Mouse (Mus musculus) thymus, adult 2 months (tissue): ENCODE measurements around the gene Lcn10. TPM values are rescaled to one million over a fixed set of nuclear protein-coding genes. Genes with fewer than 3 reads are reported as not detected.

Experiments
- DNase-seq: peaks from one replicate; pipeline ENCODE4 v3.0.0; 2021
- H3K27ac ChIP-seq: fragments of 200-500 bp; 2 replicates; pipeline ENCODE4 v1.5.1; 2012; ENCODE audit warnings: low read length, control low read depth; ENCODE audit not compliant: control insufficient read depth, insufficient read depth
- H3K27me3 ChIP-seq: fragments of 200-500 bp; 2 replicates; pipeline ENCODE4 v1.6.1; 2012; ENCODE audit warnings: mild to moderate bottlenecking, low read length, moderate library complexity, mixed read lengths; ENCODE audit not compliant: control insufficient read depth, insufficient read depth
- H3K36me3 ChIP-seq: fragments of 200-500 bp; 2 replicates; pipeline ENCODE4 v1.6.1; 2012; ENCODE audit warnings: mild to moderate bottlenecking, low read length, moderate library complexity; ENCODE audit not compliant: control insufficient read depth, insufficient read depth
- H3K4me1 ChIP-seq: fragments of 200-500 bp; replicated peaks from 2 replicates; pipeline ENCODE4 v1.6.1; 2012; ENCODE audit warnings: low read length; ENCODE audit not compliant: control insufficient read depth, insufficient read depth
- H3K4me3 ChIP-seq: fragments of 200-500 bp; 2 replicates; pipeline ENCODE4 v1.5.1; 2012; ENCODE audit warnings: mild to moderate bottlenecking, low read length, control low read depth, moderate library complexity; ENCODE audit not compliant: control insufficient read depth, insufficient read depth
- CTCF ChIP-seq: fragments of 200-500 bp; IDR thresholded peaks from 2 replicates; pipeline ENCODE4 v1.5.1; 2012; ENCODE audit warnings: mild to moderate bottlenecking, control low read depth, low read length, moderate library complexity, borderline replicate concordance; ENCODE audit not compliant: control insufficient read depth, poor library complexity, insufficient read depth; ENCODE audit errors: extremely low read depth
- POLR2A ChIP-seq: fragments of 200-500 bp; IDR thresholded peaks from 2 replicates; pipeline ENCODE4 v1.6.1; 2012; ENCODE audit warnings: mild to moderate bottlenecking, low read length, control low read depth, moderate library complexity; ENCODE audit not compliant: control insufficient read depth, poor library complexity, insufficient read depth; ENCODE audit errors: extremely low read depth
- WGBS: fragments of 180-500 bp; shearing (Covaris S2); methylation state at CpG from one replicate; pipeline ENCODE4 v1.1.7; 2018; 5-methylcytosine and 5-hydroxymethylcytosine counted together
- polyA plus RNA-seq: library from polyadenylated mRNA; depleted of rRNA; stranded (reverse); fragments of >200 nt; gene quantifications from 2 replicates; pipeline ENCODE4 v1.2.3, GENCODE M21; 2012; rRNA removed

The Lcn10 gene
- 0.73 and 0.84 TPM in 2 replicates for polyA plus RNA-seq

DNA sequence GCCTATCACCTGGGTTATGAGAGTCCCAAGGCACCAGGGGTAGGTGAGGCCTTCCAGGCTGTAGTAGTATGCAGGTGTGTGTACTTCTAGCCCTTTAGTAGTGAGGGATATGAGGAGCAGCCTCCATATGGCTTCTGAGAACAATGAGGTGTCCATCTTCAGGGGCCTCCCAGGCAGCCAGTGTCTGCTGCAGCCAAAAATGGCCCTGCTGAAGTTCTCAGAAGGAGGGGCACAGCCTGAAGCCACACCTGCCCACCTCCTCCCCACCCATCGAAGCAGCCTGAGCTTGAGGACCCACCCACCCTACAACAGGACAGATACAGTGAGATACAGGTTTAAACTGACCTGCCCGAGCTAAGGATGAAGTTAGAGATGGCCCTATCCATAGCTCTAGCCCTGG lies at the start of gene Lcn10:
Gene Lcn10 (plus strand): TSS at position 301 of the 400 bp plus-strand sequence.
- no peaks in the 10 kb centered on the region for H3K27me3 ChIP-seq
- H3K36me3 ChIP-seq = no peaks in the 10 kb centered on the region
- DNase-seq = no peak
- 71% methylated on average over 2 of the region's 2 CpGs for WGBS
- H3K27ac ChIP-seq = no peak within 1 kb of the TSS
- peaks cover 18% of the 10 kb centered on the region for H3K4me1 ChIP-seq
- no peak for TF ChIP-seq CTCF
- H3K4me3 ChIP-seq = no peak within 1 kb of the TSS

DNA sequence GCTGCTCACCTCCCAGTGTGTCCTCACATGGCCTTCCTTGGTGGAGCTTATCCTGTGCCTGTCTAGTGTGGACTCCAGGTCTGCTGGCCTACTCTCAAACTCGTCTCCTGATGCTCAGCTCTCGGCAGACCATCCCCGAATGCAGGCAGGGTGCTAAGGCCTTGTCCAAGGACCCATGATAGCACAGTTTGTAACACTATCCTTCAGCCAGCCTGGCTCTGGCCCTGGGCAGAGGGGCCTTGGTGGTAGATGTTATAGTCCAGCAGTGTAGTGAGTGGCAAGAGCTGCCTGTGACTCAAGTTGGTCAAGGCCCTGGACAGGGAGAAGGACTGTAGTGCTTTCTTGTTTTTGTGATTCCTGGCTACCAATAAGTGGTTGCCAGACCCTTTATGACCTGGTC lies 48.9 kb upstream of the Lcn10 start:
- Histone ChIP-seq H3K36me3 (no peaks in the 10 kb centered on the region), H3K4me3 (no peak overlapping the region), H3K27me3 (no peaks in the 10 kb centered on the region), H3K4me1 (no peaks in the 10 kb centered on the region), H3K27ac (no peak overlapping the region)
- WGBS = 91% methylated on average over 3 of the region's 3 CpGs
- no peak for DNase-seq
- no peak for TF ChIP-seq POLR2A
- TF ChIP-seq CTCF = no peak

DNA sequence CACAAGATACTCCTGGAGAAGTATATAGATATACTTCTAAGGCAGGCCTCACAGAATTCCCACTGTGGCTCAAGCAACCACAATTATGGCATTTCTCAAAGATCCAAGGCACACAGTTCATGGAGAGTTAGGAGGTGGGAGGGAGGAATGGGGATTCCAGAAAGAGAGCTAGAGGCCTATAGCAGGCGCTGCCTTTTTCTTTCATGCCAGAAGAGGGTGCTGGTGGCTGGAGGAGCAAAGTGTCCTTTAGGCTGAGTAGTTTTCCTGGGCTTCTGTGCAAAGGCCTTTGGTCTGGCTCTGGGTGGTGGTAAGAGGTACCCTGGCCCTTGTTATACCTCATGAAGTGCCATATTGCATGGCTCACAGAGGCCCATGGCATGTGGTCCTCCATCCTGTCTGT lies 48.5 kb upstream of the Lcn10 start:
- DNase-seq = no peak
- Histone ChIP-seq H3K27me3 (no peaks in the 10 kb centered on the region), H3K4me3 (no peak overlapping the region), H3K36me3 (no peaks in the 10 kb centered on the region), H3K27ac (no peak overlapping the region), H3K4me1 (no peaks in the 10 kb centered on the region)
- TF ChIP-seq CTCF (no peak), POLR2A (no peak)
- 100% methylated on average over 1 of the region's 1 CpGs for WGBS

GRCm38 (mm10) chr2:25639890-25640289 lies 42.6 kb upstream of the Lcn10 start:
- DNase-seq = peak; percentile 64
- Histone ChIP-seq H3K27me3 (no peaks in the 10 kb centered on the region), H3K4me1 (no peaks in the 10 kb centered on the region)

DNA sequence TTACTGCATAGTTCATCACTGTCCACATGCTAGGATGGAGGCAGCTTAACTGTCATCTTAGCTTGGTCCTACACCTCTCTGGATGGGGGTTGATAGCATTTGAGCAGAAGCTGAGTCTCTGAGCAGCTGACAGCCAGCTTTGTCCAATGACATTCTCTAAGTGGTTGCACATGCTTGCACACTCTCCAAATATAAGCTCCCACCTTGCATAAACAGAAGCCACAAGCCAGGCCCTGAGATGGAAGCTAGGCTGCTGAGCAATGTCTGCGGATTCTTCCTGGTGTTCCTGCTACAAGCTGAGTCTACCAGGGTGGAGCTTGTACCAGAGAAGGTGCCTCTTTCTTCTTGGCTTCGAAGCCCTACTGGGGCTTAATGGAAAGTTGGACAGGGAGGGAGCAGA lies 29.6 kb upstream of the Lcn10 start, which contains the start of gene Lcn8:
Gene Lcn8 (plus strand): TSS at position 219 of the 400 bp plus-strand sequence.
- no peak within 1 kb of the TSS for H3K4me3 ChIP-seq
- H3K4me1 ChIP-seq = no peaks in the 10 kb centered on the region
- no peaks in the 10 kb centered on the region for H3K36me3 ChIP-seq
- no peak for DNase-seq
- TF ChIP-seq CTCF (no peak), POLR2A (no peak)
- no peak within 1 kb of the TSS for H3K27ac ChIP-seq
- H3K27me3 ChIP-seq = no peaks in the 10 kb centered on the region
- WGBS = 66% methylated on average over 2 of the region's 2 CpGs

More at GRCm38 (mm10) chr2:25639890-25640289, 42.6 kb upstream of the Lcn10 start:
- 24% methylated on average over 6 of the region's 6 CpGs for WGBS
- TF ChIP-seq POLR2A (no peak), CTCF (no peak)
- Histone ChIP-seq H3K27ac (no peak overlapping the region), H3K36me3 (no peaks in the 10 kb centered on the region), H3K4me3 (no peak overlapping the region)

DNA sequence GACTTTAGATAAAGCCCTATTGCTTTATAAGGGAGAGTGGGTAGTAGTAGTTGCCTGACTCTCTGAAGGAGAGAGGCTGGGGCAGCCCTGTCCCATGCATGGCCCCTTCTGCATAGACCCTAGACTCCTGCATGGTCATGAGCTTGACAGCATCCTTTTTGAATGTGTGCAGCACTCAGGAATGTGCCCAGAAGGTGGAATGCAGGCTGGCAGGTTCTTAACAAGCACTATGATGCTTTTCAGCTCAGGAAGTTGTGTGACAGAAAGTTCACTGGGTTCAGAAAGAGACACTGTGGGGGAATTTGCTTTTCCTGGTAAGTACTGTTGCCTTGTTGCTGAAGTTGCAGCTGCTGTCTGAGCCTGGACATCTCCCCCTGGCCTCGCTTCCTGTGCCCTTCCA lies 28.0 kb upstream of the Lcn10 start:
- Histone ChIP-seq H3K4me3 (no peak overlapping the region), H3K4me1 (no peaks in the 10 kb centered on the region), H3K27me3 (no peaks in the 10 kb centered on the region), H3K27ac (no peak overlapping the region), H3K36me3 (no peaks in the 10 kb centered on the region)
- TF ChIP-seq POLR2A = no peak
- no peak for TF ChIP-seq CTCF
- DNase-seq = no peak
- 74% methylated on average over 1 of the region's 1 CpGs for WGBS

DNA sequence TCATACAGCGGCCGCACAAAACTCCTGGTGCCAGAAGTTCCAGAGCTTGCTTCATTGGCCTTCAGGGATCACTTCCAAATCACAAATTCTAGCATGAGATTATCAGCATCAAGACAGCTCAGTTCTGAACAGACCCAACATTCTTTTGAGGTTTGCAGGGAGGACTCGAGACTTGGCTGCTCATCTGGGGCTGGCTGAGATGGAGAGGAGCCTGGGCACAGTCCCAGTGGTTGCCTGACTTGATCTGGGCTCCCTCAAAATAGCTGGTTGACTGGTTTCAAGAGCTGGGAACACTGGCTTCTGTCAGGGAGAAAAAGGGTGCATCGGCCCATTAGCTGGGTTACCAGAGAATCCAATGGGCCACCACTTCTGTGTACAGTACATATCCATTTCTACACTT lies 25.8 kb upstream of the Lcn10 start:
- no peak for TF ChIP-seq POLR2A
- TF ChIP-seq CTCF = no peak

More for the DNA sequence above, 25.8 kb upstream of the Lcn10 start:
- Histone ChIP-seq H3K4me1 (no peaks in the 10 kb centered on the region), H3K4me3 (no peak overlapping the region), H3K27ac (no peak overlapping the region), H3K36me3 (no peaks in the 10 kb centered on the region), H3K27me3 (no peaks in the 10 kb centered on the region)
- DNase-seq = no peak
- 92% methylated on average over 4 of the region's 4 CpGs for WGBS
